Mouse (Mus musculus): ENCODE measurements around the gene Robo1.

DNA sequence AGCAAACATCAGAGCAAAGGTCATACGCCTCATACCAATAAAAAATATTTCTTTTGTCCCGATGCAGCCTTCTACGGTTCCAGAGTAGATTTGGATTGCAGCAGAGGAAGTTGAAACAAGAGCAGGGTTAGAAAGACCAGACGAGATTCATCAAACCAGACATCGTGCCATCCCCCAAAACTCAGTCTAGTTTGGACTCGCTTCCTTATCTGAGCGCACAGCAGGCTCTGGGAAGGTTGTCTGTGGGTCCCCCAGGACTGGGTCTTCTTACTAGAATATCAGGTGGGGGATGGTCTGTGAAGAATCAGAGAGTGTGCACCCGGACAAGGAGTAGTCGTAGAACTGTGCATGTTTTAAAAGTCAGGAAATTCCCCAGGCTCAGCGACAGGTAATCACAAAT is 500.2 kb downstream of the Robo1 start:
- TF ChIP-seq CTCF (IDR thresholded peaks at IDR 0.05; ENCODE audit: low read depth, low read length) (no peak), POLR2A (IDR thresholded peaks at IDR 0.05; ENCODE audit: insufficient read depth, low read length) (no peak)
